Mouse (Mus musculus): Measurements from ENCODE around the gene Zfp111. TPM values are rescaled to one million over a fixed set of nuclear protein-coding genes. Genes with fewer than 3 reads are reported as not detected.
A peak's percentile ranks its signal among the peaks of the same experiment; 100 is the strongest.

Gene Zfp111
- total RNA-seq (2022), result 1 to 10 TPM; 2.1 to 3.7 (median 2.9) TPM

- DNase-seq (ENCODE audit: low spot score in 2 of 2), result no peak
Observed at GRCm38 (mm10) chr7:24211343-24211742, at the start of gene Zfp111. TSS of gene Zfp111 (minus strand) at chr7:24211443.

DNA sequence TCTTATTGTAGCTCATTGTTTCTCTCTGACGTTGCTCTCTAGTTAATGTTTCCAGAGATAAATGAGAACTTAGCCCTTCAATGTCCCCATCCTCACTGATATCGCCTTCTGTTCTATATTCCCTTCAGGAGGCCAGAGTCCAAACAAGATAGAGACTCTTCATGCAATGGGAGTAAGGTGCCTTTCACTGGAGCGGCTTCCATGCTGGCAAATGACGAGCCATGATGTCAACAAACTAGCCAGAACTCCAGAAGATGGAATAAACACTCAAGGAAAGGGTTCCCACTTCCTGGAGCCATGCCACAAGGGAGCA lies 48.7 kb upstream of the Zfp111 start:
- no peak for DNase-seq (ENCODE audit: low spot score in 2 of 2)

DNA sequence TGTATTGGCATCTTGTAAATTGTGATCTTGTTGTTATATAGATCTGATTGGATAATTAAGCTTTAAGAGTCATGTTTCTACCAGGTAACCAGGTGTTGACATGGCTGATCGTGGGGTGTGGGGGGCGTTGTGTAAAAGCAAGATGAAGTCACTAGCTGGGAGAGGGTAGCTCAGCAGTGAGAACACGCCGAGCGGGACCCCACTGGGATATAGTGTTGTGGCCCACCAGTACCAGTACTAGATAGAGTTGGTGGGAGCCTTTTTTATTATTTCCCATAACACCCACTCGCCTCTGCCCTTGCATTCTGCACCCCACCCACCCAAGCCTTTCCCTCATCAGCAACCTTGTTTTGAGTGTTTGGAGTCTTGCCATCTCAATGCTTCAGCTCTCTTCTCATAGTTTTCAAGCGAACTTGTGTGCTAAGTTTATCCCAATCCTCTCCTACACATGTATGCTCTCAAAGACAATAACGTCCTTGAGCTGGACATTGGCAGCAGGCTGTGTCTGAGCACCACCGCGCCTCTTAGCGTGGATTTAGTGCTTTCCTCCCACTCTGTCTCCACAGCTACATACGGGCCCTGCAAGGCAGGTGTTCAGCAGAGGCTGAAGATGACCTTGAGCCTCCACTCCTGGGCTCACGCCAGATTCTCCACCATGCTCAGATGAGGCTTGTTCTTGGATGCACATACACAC lies 48.2 kb upstream of the Zfp111 start:
- DNase-seq (ENCODE audit: low spot score in 2 of 2), result no peak

DNA sequence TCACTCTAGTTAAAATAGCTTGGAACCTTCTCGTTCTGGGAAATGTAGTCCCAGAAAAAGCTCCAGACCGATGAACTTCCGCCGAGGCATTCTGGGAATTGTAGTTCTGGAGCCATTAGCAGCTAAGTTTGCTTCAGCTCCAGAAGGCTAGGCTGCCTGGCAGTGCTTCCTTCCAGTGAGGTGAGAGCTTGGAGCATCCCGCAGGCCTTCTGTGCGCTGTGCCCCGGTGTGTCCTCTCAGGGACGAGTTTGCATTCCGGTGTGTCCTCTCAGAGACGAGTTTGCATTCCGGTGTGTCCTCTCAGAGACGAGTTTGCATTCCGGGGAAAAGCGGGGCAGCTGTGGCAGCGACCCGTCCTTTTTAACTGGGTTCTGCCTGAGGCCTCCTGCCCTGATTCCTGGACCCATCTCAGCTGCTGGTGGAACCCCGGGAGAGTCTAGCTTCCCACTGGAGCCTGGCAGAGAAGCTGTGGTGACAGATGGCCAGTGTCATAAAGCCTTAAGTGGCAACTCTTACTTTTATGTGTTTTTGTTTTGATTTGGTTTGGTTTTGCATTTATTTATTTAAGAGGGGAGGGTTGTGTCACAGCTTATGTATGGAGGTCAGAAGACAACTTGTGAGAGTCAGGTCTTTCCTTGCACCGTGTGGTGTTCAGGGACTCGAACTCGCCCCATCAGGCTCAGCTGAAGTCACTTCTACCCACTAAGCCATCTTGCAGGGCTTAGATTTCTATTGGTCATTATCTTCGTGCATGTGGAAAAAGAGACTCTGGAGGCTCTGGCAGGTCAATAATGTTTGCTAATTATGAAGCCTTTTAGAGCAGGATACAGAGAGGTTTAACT lies 43.6 kb upstream of the Zfp111 start, which contains the start of gene Zfp108:
Gene Zfp108, plus strand, starts transcription at position 162 of the 842 bp plus-strand sequence.
- peak; percentile 70 to 71 for DNase-seq (ENCODE audit: low spot score in 2 of 2)

DNA sequence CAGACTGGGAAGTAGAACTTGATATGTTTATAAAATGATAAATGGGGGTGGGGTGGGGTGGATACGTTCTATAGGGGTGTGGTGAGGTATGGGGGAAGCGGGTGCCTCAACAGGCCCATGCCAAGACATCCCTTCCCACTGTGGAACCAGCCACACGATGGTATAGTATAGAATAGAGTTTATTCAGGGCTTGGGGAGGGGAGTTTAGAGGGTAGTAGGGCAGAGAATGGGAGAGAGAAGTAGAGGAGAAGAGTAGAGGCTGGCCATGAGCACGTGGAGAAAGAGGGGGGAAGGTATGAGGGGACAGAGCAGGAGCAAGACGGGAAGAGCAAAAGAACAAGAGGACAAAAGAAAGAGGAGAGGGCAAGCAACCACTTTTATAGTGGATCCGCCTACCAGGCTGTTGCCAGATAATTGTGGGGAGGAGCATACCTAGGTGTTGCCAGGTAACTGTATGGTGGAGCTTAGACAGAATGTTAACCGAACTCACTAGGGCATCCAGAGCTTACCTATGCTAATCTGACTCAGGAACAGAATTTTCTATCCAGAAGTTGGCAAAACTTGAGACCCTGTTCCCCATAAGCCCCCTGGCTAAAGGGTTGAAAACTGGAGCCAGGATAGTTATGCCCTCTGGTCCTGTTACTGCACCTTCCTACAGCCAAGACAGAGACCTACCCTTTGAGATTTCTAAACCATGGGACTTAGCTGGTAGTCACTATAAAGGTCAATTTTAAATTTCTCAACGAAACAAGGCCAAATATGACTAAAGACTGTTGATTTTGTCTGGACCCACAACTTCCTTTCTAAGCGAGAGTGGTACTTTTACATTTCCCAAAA lies 42.8 kb upstream of the Zfp111 start:
- DNase-seq (ENCODE audit: low spot score in 2 of 2), result no peak

DNA sequence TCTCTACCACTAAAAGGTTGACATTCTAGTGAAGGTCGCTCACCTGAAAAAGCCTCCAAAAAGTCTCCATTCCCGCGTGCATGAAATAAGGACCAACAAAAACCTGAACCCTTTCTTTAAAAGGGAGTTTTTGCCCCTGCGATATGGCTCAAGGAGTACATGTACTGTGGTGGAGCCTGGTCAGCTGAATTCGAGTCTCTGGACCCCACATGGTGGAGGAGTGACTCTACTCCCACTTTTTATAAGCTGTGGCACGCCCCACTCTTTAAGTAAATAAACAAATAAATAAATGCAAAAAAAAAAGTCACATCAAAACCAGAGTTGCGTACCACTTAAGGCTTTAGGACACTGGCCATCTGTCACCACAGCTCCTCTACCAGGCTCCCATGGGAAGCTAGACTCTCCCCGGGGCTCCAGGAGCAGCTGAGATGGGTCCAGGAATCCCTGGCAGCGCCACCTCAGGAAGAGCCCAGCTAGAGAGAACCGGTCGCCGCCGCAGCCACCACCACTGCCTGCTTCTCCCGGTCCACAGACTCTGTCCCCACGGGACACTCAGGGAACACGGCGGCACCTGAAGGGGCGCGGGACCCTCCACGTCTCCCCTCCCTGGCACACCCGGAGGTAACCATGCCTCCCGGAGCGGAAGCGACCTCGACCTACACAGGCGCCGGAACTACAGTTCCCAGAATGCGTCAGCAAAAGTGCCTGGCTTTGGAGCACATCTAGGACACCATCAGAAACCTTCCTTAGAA lies 26.0 kb upstream of the Zfp111 start, which contains the start of gene Zfp109:
Gene Zfp109, minus strand, starts transcription at position 521 of the 752 bp plus-strand sequence.
- peak; percentile 20 to 25 for DNase-seq (ENCODE audit: low spot score in 2 of 2)

GRCm38 (mm10) chr7:24210296-24210695 lies 947 bp downstream of the Zfp111 start:
- no peak for DNase-seq (ENCODE audit: low spot score in 2 of 2)

- DNase-seq (ENCODE audit: low spot score in 2 of 2), result no peak
Observed at GRCm38 (mm10) chr7:24208282-24208886, 2.9 kb downstream of the Zfp111 start.

DNA sequence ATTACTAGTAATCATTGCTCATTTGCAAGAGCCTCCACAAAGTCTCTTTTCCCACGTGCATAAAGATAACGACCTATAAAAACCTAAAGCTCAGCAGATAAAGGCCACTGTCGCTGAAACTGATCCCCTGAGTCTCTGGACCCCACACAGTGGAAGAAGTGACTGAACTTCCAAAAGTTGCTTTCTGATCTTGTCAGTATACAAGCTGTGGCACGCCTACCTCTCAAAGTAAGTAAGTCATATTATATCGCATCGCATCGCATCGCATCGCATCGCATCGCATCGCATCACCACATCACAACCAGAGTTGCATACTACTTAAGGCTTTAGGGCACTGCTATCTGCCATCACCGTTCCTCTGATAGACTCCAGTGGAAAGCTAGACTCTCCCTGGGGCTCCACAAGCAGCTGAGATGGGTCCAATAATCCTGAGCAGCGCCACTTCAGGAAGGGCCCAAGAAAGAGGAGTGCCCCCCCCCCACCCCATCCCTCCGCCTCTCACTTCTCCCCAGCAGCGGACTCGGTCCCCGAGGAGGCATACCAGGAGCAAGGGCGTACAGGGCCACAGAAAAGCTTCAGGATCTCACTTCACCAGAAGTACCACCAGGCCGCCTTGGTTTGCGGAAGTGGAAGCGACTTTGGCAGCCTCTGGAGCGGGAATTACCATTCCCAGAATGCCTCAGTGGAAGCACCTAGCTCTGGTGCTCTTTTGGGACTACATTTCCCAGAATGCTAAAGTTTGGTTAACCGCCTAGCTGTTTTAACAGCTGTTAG lies 3.6 kb downstream of the Zfp111 start:
- peak; percentile 10 to 38 for DNase-seq (ENCODE audit: low spot score in 2 of 2)

- no peak for DNase-seq (ENCODE audit: low spot score in 2 of 2)
Observed at GRCm38 (mm10) chr7:24196961-24197360, 14.3 kb downstream of the Zfp111 start.

GRCm38 (mm10) chr7:24193157-24193556 lies 18.1 kb downstream of the Zfp111 start:
- no peak for DNase-seq (ENCODE audit: low spot score in 2 of 2)

DNA sequence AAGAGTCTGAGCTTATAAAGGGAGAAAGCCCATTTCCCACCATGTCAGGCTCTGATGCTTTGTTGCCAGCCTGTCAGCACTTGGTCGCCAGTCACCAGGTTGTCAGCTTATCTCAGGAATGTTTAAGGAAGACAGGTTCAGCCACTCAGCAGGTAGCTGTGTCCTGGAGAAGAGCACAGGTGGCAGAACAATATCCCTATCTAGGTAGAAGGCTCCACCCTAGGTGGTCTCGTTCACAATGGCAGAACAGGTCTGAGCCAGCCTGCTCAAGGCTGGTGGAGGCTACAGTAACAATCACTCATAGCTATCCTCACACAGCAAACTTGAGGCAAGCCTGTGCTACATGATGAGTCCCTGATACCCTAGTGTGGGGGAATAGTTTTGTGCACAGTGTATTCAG lies 19.9 kb downstream of the Zfp111 start:
- DNase-seq (ENCODE audit: low spot score in 2 of 2), result no peak

GRCm38 (mm10) chr7:24189571-24189944 lies 21.7 kb downstream of the Zfp111 start:
- no peak for DNase-seq (ENCODE audit: low spot score in 2 of 2)

DNA sequence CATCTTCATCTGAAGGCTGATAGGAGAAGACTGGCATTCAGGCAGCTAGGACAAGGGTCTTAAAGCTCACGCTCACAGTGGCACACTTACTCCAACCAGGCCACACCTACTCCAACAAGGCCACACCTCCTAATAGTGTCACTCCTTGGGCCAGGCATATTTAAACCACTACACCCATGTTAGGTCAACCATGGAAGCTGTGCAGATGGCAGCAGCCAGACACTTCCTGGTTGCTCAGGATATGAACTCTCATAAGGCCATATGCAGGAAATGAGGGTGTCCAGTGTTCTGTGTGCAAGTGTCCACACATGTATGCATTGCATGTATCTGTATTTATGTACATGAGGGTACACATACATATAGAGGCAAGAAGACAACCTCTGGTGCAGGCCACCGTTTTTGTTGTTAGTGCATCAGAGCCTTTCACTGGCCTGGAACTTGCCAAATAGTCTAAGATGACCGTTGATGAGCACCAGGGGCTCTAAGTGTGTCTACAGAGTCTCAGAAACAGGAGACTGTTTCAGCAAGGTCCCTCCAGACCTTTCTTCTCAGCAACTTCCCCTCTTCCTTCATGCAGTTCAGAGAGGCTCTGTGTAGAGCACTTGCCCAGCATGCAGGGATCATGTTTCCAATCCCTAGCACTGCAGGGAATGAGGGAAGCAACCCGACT lies 22.2 kb downstream of the Zfp111 start:
- no peak for DNase-seq (ENCODE audit: low spot score in 2 of 2)

DNA sequence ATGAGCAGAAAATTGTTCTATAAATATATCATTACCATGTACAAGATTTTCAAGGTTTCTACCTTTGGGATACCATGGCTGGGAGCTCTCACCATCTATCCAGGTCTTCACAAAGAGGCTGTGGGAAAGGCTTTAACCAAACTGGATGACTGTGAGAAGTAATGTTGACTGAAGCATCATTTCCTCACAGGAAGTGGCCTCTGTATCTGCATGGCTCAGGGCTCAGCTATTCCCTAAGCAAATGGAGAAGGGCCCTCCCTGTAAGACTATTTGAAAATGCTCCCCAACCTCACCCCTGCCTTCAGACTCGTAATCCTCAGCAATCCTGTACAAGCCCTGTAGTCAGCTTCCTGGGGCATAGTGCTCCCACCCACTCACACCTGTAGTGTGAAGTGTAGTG lies 23.6 kb downstream of the Zfp111 start:
- DNase-seq (ENCODE audit: low spot score in 2 of 2), result no peak

DNA sequence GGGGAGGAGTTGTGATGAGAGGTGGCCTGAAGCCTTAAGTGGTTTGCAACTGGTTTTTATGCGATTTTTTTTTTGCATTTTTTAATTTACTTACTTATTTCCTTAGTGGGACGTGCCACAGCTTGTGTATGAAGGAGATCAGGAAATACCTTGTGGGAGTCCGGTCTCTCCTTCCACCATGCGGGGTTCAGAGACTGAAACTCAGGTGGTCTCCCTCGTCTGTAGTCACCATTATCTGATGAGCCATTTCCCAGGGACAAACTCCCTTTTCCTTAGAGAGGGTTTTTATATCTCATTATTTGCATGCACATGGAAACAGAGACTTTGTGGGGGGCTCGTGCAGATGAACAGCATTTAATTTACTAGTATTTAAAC lies 35.9 kb downstream of the Zfp111 start:
- DNase-seq (ENCODE audit: low spot score in 2 of 2), result no peak

GRCm38 (mm10) chr7:24174618-24175336 lies 36.5 kb downstream of the Zfp111 start, which contains the start of gene Zfp114:
TSS of gene Zfp114 (plus strand) at chr7:24175060.
- peak in 1 of 2 experiments; percentile 9 for DNase-seq (ENCODE audit: low spot score in 2 of 2)

- DNase-seq (ENCODE audit: low spot score in 2 of 2), result no peak
Observed at GRCm38 (mm10) chr7:24172191-24172590, 39.1 kb downstream of the Zfp111 start.

DNA sequence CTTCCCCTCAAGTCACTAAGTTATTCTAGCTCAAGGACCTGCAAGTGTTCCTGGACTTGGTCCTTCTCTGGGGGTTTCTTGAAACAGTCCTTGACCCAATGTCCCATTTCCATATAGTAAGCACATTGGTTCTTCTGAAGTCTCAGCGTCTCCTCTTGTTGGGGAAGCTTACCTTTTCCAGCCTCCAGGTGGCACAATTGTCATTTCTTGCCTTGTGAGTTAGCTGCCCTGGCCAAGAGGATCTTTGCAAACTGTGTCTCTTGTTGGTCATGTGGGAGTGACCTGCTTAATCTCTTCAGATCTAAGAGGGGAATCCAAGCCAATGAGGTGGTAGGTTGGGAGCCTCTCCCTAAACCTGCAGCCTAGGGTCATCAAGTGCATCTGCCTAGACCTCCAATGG lies 58.0 kb downstream of the Zfp111 start:
- DNase-seq (ENCODE audit: low spot score in 2 of 2), result no peak

All from gastrocnemius, adult 8-10 months (tissue).